Comparison of ENCODE assay signal across 7 mouse cellular contexts in genomic region chr2:153600667-153601648, GRCm38 (mm10). TPM values are rescaled to one million over a fixed set of nuclear protein-coding genes. Genes with fewer than 3 reads are reported as not detected.
DNase-seq lines count a peak whose midpoint lies in the region; ATAC-seq lines count a peak whose summit lies in the region.

No protein-coding gene starts in this region.

- H3K36me3 ChIP-seq in heart, embryonic 12.5 days: no peaks in the 10 kb centered on the region
- H3K36me3 ChIP-seq in kidney, embryonic 15.5 days: no peaks in the 10 kb centered on the region

- H3K9me3 ChIP-seq in heart, embryonic 12.5 days (replicated peaks): no peaks in the 10 kb centered on the region
- H3K9me3 ChIP-seq in kidney, embryonic 15.5 days (replicated peaks): no peaks in the 10 kb centered on the region

- H3K4me1 ChIP-seq in heart, embryonic 12.5 days (replicated peaks): peaks cover 27% of the 10 kb centered on the region
- peaks cover 24% of the 10 kb centered on the region for H3K4me1 ChIP-seq in kidney, embryonic 15.5 days

- peak overlapping the region; percentile 2; the same call in 1 of the 2 replicates for H3K4me2 ChIP-seq in heart, embryonic 12.5 days
- H3K4me2 ChIP-seq in kidney, embryonic 15.5 days: no peak overlapping the region

- no peak overlapping the region; the same call in 1 of the 2 replicates for H3K27ac ChIP-seq in heart, embryonic 12.5 days (ENCODE audit: poor library complexity, severe bottlenecking)
- peak overlapping the region; percentile 67 for H3K27ac ChIP-seq in kidney, embryonic 15.5 days

- peak; percentile 48 for DNase-seq in MN1 (ENCODE audit: low spot score)
- peak; percentile 89 for DNase-seq in adrenal gland, postnatal 14 days
- peak; percentile 73 for DNase-seq in lung, postnatal 36 days

- no peak overlapping the region for H3K4me3 ChIP-seq in heart, embryonic 12.5 days
- no peak overlapping the region for H3K4me3 ChIP-seq in kidney, embryonic 15.5 days (replicated peaks)

- peak; percentile 16; the same call in 1 of the 2 replicates for ATAC-seq in heart, embryonic 12.5 days (ENCODE audit: insufficient number of reproducible peaks, low FRiP score)
- peak; percentile 50; the same call in 1 of the 2 replicates for ATAC-seq in kidney, embryonic 15.5 days (replicated peaks; ENCODE audit: low FRiP score)
- ATAC-seq in CD4-positive, CD25-positive, alpha-beta regulatory T cell, adult 4 months: no peak
- ATAC-seq in inflammation-experienced regulatory T-cells, adult 6 months: no peak

- H3K27me3 ChIP-seq in heart, embryonic 12.5 days (replicated peaks): no peaks in the 10 kb centered on the region
- no peaks in the 10 kb centered on the region for H3K27me3 ChIP-seq in kidney, embryonic 15.5 days

- no peak overlapping the region for H3K9ac ChIP-seq in heart, embryonic 12.5 days
- H3K9ac ChIP-seq in kidney, embryonic 15.5 days: no peak overlapping the region

- WGBS in heart, embryonic 12.5 days: 55% methylated on average over 16 of the region's 16 CpGs
- 70% methylated on average over 16 of the region's 16 CpGs for WGBS in kidney, embryonic 15.5 days

RNA-seq across cellular contexts. Expression of gene Commd7, which starts 31.6 kb away (rescaled TPM):
- total RNA-seq in adrenal gland, postnatal 14 days (2021): 27.7 and 33.6 TPM in 2 replicates
- 55.6 and 55.7 TPM in 2 replicates for polyA plus RNA-seq in heart, embryonic 12.5 days (2016; fragmentation: Nextera tagmentation; extraction: Ambion mirVana)
- 75.2 and 78.8 TPM in 2 replicates for polyA plus RNA-seq in kidney, embryonic 15.5 days (2015; fragmentation: Nextera tagmentation; extraction: Ambion mirVana)
- polyA plus RNA-seq in CD4-positive, CD25-positive, alpha-beta regulatory T cell, adult 4 months (2017; shearing (Covaris generic)): 100 to 1,000 TPM; 106 to 117 TPM
- 100 to 1,000 TPM; 102 to 138 (median 121) TPM for polyA plus RNA-seq in inflammation-experienced regulatory T-cells, adult 6 months (2017; shearing (Covaris generic))

RNA-seq across cellular contexts. Expression of gene Dnmt3b, which starts 48.3 kb away (rescaled TPM):
- total RNA-seq in adrenal gland, postnatal 14 days (2021): 2.8 and 5.1 TPM in 2 replicates
- 5.9 and 6.9 TPM in 2 replicates for polyA plus RNA-seq in heart, embryonic 12.5 days (2016; fragmentation: Nextera tagmentation; extraction: Ambion mirVana)
- 15.7 and 16.5 TPM in 2 replicates for polyA plus RNA-seq in kidney, embryonic 15.5 days (2015; fragmentation: Nextera tagmentation; extraction: Ambion mirVana)
- 1 to 10 TPM; 3.6 to 5.7 TPM for polyA plus RNA-seq in CD4-positive, CD25-positive, alpha-beta regulatory T cell, adult 4 months (2017; shearing (Covaris generic))
- 1 to 10 TPM; 1.5 to 4.8 (median 3.7) TPM for polyA plus RNA-seq in inflammation-experienced regulatory T-cells, adult 6 months (2017; shearing (Covaris generic))

Comparison
In these comparisons a context has a peak if more than half of its experiments do, and no peak if none do; other contexts are left out.
1. ATAC-seq: peak in heart, embryonic 12.5 days (single experiment) and kidney, embryonic 15.5 days (single experiment); none in CD4-positive, CD25-positive, alpha-beta regulatory T cell, adult 4 months (single experiment) and inflammation-experienced regulatory T-cells, adult 6 months (single experiment).
2. Peak in every context shown above with its lines, with median percentiles within 50 percentile points of each other: DNase-seq.